Mouse (Mus musculus): ENCODE results near the gene Fam72a. TPM values are rescaled to one million over a fixed set of nuclear protein-coding genes. Genes with fewer than 3 reads are reported as not detected.

Gene Fam72a
- total and polyA plus RNA-seq, 3 experiments: 2.6 to 9.0 (median 6.2) TPM

GRCm38 (mm10) chr1:131586836-131587235 lies 59.1 kb downstream of the Fam72a start:
- H3K4me3 ChIP-seq (ENCODE audit: low read depth, low read length): no peak overlapping the region
- no peak for ATAC-seq (ENCODE audit: extremely low read depth, insufficient number of reproducible peaks, low FRiP score, poor library complexity, severe bottlenecking)
- peaks cover 61% of the 10 kb centered on the region for H3K27me3 ChIP-seq (ENCODE audit: insufficient read depth, low read length)

More at GRCm38 (mm10) chr1:131586836-131587235, 59.1 kb downstream of the Fam72a start:
- 0 out of 2 replicates have a peak, but pooled peaks cover 3% of the 10 kb centered on the region for H3K9me3 ChIP-seq (replicated peaks)
- DNase-seq (ENCODE audit: low spot score): no peak
- no peaks in the 10 kb centered on the region for H3K36me3 ChIP-seq (replicated peaks)
- TF ChIP-seq CTCF (IDR thresholded peaks at IDR 0.05; ENCODE audit: low read depth, low read length) (no peak), GATA1 (IDR thresholded peaks at IDR 0.05; ENCODE audit: borderline replicate concordance, low read length) (no peak), GATA2 (IDR thresholded peaks at IDR 0.05; ENCODE audit: borderline replicate concordance, low read depth, low read length) (no peak), POLR2AphosphoS5 (IDR thresholded peaks at IDR 0.05; ENCODE audit: insufficient replicate concordance, low read depth, low read length) (no peak), TAL1 (conservative IDR thresholded peaks at IDR 0.05; ENCODE audit: low read depth, low read length) (no peak)
- peaks cover 7% of the 10 kb centered on the region for H3K4me1 ChIP-seq (ENCODE audit: insufficient read depth, low read depth, low read length)

Other genes with a start within 250 kb of the Fam72a start
- 0.60 and 1.7 TPM in 2 replicates for gene Ikbke, start 248.3 kb upstream of the Fam72a start, total RNA-seq (2014; fragmentation: Nextera tagmentation)
- gene Ikbke, start 248.3 kb upstream of the Fam72a start, total RNA-seq (2017): 0.87 and 1.1 TPM in 2 replicates
- 0.06 and 0.17 TPM in 2 replicates for gene Ikbke, start 248.3 kb upstream of the Fam72a start, polyA plus RNA-seq (2012)
- 129 and 135 TPM in 2 replicates for gene Srgap2, start 551 bp upstream of the Fam72a start, total RNA-seq (2014; fragmentation: Nextera tagmentation)
- 25.2 and 27.9 TPM in 2 replicates for gene Srgap2, start 551 bp upstream of the Fam72a start, total RNA-seq (2017)
- gene Srgap2, start 551 bp upstream of the Fam72a start, polyA plus RNA-seq (2012): 21.0 and 32.5 TPM in 2 replicates
- not detected in 2 replicates for gene Avpr1b, start 71.3 kb downstream of the Fam72a start, total RNA-seq (2014; fragmentation: Nextera tagmentation)
- 0.17 and 0.33 TPM in 2 replicates for gene Avpr1b, start 71.3 kb downstream of the Fam72a start, total RNA-seq (2017)
- not detected in 2 replicates for gene Avpr1b, start 71.3 kb downstream of the Fam72a start, polyA plus RNA-seq (2012)
- gene Ctse, start 110.4 kb downstream of the Fam72a start, total RNA-seq (2014; fragmentation: Nextera tagmentation): 1,974 and 2,087 TPM in 2 replicates
- 482 and 539 TPM in 2 replicates for gene Ctse, start 110.4 kb downstream of the Fam72a start, total RNA-seq (2017)
- gene Ctse, start 110.4 kb downstream of the Fam72a start, polyA plus RNA-seq (2012): 163 and 246 TPM in 2 replicates
- gene Rab7b, start 160.8 kb downstream of the Fam72a start, total RNA-seq (2014; fragmentation: Nextera tagmentation): not detected in 2 replicates
- 0.38 and 0.93 TPM in 2 replicates for gene Rab7b, start 160.8 kb downstream of the Fam72a start, total RNA-seq (2017)
- gene Rab7b, start 160.8 kb downstream of the Fam72a start, polyA plus RNA-seq (2012): 0.03 TPM in 1 of 2 replicates, not detected in the other
- 1.9 and 3.2 TPM in 2 replicates for gene Slc26a9, start 216.1 kb downstream of the Fam72a start, total RNA-seq (2014; fragmentation: Nextera tagmentation)
- 0.98 and 0.99 TPM in 2 replicates for gene Slc26a9, start 216.1 kb downstream of the Fam72a start, total RNA-seq (2017)
- 0.11 and 0.17 TPM in 2 replicates for gene Slc26a9, start 216.1 kb downstream of the Fam72a start, polyA plus RNA-seq (2012)

All from G1E (cell line).